Mouse (Mus musculus) liver, postnatal 0 days (tissue): ENCODE results near the gene Ercc2.

Experiments used
- CTCF ChIP-seq: sonication (generic); IDR thresholded peaks from 2 replicates; pipeline ENCODE4 v1.5.1; 2016; ENCODE audit warnings: antibody characterized with exemption, low read depth
- EP300 ChIP-seq: IDR thresholded peaks from 2 replicates; pipeline ENCODE4 v1.6.1; 2016; ENCODE audit warnings: antibody characterized with exemption, low read depth, mild to moderate bottlenecking

- TF ChIP-seq CTCF = no peak
- TF ChIP-seq EP300 = no peak
Observed at GRCm38 (mm10) chr7:19388699-19389413, 7.0 kb downstream of the Ercc2 start.
